Mouse (Mus musculus): ENCODE data around the gene Dkkl1. TPM values are rescaled to one million over a fixed set of nuclear protein-coding genes. Genes with fewer than 3 reads are reported as not detected.

Gene Dkkl1
- 1 to 10 TPM in 1 of 2 experiments, under 1 TPM in 1; 0.83 to 1.0 TPM for total RNA-seq (2023)

DNA sequence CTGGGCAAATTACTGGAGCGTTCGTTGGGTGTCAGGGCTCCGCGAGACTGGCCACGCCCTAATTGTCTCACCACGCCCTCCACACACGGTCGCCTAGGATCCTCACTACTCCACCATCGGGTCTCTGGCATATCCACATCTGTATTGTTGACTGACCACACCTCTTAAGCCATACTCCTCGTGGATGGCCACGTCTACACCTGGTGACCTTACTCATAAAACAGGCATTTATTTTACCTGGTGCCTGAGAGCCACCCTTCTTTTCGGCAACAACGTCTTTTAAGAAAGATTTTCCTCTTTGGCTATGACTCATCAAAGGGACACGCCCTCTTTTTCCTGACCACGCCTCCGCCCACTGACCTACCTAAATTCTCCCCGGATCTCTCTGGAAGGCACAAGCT lies at the start of gene Dkkl1:
Gene Dkkl1, minus strand, starts transcription at position 297 of the 401 bp plus-strand sequence.

DNA sequence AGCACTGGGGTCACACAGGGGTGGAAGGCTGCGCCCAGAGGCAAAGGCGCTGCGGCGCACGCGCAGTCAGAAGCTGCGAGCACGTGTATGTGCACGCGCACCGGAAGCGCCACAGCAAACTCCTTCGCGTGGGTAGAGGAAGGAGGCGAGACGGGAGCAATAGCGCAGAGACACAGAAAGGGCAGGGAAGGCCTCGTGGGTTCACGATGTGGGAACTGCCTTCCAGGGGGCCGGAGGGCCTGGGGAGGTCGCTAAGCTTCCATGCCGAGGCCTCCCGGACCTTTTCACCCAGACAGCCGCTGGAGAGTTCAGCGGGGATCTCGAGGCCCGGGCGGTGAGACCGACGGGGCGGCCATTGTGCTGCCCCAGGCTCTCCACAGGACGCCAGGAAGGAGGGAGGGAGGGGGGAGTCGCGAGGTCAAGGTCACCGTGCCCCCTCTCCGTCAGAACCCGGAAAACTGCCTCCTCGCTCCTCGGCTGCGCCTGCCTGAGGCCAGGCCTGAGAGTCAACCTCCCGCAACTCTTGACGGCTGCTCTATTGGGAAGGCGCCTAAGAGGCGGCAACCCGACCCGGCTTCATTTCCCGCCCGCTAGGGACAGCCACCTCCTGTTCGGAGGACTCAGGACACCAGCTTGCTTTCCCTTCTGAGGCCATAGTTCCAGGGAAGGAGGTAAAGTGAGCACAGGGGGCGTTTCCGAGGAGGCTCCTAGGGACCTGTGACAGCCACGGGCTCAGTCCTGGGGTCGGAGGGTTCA lies 28.9 kb upstream of the Dkkl1 start, which contains the start of gene Slc6a16:
Gene Slc6a16, plus strand, starts transcription at position 453 of the 756 bp plus-strand sequence.

DNA sequence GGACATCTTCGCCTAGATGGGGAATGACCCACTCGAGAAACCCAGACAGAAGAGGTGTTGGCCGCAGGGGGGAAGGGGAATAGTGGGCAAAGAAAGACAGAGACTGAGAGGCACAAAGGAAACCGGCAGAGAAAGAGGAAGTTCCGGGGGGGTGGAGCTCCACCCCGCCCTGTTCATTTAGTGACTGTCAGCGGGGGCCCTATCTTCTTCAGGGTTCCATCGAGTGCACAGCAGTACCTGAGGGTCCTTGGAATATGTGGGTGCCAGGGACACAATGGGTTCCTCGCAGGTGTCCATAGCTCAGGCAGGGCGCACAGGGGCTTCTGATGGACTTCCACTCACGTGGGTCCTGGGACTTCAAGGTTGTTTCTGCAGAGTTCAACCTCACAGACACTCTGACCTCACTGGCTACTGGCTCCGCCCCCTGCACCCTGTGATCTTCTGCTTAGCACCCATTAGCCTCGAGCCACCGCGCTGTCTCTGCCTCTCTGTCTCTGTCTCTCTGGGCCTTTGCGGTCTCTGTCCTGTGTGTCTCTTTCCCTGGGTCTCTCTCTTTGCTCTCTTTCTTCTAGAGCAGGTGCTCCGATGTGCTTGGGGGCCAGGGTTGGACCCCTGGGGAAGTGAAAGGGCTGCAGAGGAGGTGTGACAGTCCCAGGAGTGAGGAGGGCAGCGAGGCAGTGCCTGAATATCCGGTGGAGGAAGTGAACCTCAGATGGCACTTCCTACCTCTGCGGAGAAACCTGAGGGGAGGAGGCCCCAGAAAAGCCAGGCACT lies 27.0 kb upstream of the Dkkl1 start, which contains the start of gene Cd37:
Gene Cd37, minus strand, starts transcription at position 393 of the 774 bp plus-strand sequence.

DNA sequence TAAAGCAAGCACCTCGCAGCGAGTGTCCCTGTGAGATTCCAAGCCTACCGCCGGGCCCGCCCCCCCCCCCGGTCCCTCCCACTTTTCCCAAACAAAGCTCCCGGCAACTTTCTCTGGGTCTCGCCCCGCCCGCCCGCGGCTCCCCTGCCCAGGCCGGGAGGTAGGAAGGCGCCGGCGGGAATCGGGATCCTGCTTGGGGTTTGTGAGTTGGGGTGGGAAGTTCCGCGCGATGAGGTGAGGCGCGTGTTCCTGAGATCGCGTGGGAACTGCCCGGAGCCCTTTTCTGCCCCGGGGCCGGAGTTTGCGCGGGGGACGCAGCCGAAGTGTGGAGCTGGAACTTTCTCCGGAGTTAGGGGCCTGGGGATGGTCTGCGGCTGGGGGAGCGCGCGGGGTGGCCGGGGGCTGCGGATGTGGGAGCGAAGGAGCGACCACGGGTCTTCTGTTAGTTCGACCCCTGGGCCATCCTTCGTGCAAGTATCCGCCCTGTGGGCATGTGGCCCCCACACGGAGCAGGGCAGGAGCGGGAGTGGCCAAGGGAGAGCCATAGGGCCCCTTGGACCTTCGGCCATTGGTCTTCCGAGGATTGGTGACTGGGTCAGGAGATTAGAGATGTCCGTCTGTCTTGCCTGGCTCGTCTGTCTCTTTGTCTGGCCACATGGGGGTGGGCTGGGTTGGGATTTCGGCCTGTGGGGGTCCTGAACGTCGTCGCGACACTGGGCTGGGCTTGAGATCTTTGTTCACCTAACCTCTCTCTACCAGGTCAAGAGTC lies 3.9 kb upstream of the Dkkl1 start, which contains the start of gene Tead2:
Gene Tead2, plus strand, starts transcription at position 81 of the 769 bp plus-strand sequence.

DNA sequence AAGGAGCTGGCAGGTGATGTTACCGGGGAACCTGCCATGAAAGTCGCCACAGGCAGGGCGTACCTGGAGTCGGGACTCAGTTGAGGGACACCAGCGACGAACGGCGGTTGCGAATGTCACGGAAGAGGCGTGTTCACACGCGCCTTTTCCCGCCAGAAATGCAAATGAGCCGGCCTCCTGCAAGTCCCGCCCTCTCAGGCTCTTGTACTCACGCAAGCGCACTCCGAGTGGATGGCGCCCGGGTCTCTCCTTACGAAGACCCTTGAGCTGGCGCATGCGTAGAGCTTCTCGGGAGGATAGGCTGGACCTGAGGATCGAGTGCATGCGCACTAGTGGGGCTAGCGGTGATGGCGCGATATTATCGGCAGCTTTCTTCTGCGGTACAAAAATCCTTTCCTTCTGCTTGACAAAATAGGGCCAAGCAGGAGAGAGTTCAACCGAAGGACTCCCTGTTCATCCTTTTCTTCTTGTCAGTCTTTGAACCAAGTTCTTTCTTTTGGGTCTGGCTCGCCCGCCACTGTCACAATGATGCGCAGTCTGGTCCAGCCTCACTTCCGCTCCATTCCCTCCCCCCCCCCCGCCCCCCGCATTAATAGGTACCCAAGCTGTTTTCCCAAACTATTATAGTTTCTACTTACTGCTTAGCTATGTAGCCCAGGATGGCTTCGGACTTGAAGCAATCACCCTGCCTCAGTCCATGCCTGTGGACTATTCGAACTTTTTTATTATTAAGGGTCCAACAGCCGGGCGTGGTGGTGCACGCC lies 7.4 kb downstream of the Dkkl1 start, which contains the start of gene Ccdc155:
Gene Ccdc155, minus strand, starts transcription at position 513 of the 764 bp plus-strand sequence.

DNA sequence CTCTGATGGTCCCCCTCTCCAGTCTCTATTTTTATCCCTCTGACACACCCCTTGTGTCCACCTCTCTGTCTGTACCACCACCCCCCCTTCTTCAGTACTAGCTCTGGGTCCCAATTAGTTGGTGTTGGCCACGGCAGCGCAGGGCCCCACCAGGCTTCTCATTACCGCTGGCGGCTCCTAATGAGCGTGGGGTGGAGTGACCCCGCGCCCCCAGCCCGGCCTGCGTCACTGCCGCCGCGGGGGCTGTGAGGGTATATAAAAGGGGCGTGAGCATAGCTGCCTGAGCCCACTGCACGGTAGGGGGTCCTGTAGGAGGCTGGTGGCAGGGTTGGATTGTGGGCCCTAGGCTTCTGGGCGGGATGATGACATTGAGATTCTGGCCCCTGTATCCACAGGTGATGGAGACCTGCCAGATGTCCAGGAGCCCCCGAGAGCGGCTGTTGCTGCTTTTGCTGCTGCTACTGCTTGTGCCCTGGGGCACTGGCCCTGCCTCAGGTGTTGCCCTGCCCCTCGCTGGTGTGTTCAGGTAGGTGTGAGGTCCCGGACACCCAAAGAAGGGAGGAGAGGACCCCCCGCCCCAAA lies 31.0 kb downstream of the Dkkl1 start, which contains the start of gene Pth2:
Gene Pth2, plus strand, starts transcription at position 100 of the 582 bp plus-strand sequence.

DNA sequence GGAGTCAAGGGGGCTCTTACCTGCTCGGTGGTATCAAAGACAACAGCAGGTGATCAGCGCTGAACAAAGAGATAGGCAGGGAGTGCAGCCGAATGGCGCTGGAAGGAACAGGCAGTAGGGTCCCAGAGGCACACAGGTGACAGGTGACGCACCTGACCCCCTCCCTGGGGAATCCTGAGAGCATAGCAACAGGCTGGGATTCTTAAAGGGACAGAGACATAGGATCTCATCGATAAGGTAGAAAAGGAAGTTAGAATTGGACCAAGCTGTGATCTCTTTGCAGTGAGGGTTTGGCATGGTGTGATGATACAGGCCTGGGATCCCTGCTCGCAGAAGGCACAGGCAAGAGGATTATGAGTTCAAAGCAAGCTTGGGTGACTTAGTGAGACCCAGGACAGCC lies 32.5 kb downstream of the Dkkl1 start, which contains the start of gene Gfy:
Gene Gfy, minus strand, starts transcription at position 101 of the 400 bp plus-strand sequence.

DNA sequence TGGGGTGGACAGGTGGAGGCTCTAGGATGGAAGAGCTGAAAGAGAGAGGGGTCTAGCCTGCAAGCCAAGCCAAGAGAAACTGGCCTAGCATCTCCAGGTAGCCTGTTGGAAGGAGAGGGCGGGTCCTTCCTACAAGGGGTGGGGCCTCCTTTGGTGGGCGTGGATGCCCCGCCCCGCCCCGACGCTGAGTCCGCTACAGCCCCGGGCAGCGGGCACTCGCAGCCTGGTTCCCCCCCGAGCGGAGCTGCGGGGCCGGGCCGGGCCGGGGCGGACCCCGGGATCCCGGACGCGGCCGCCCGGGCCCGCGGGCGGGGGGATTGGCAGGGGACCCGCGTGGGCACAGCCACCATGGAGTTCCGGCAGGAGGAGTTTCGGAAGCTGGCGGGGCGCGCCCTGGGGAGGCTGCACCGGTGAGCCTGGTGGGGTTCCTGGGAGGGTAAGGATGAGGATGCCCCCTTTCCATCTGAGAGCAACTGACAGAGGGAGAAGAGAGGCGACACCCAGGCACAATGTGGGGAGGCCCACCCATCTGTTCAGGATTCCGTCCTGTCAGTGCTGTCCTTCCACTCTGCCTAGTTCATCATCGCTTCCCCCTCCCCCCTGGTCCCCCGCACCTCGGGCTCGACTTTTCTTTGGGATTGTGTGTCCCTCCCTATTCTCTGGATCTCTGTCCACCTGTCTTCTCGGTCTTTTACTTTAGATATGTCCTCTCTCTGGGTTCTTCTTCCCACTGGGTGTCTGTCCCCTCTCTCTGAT lies 48.0 kb downstream of the Dkkl1 start, which contains the start of gene Slc17a7:
Gene Slc17a7, plus strand, starts transcription at position 215 of the 756 bp plus-strand sequence.

Other genes starting within 250 kb of the Dkkl1 start
- gene Cpt1c, start 237.3 kb downstream of the Dkkl1 start, total RNA-seq (2023): under 1 TPM; 0.61 to 0.80 TPM
- gene Prmt1, start 225.6 kb downstream of the Dkkl1 start, total RNA-seq (2023): 100 to 1,000 TPM; 143 to 165 TPM
- gene Irf3, start 214.5 kb downstream of the Dkkl1 start, total RNA-seq (2023): 100 to 1,000 TPM; 138 to 172 TPM
- 10 to 100 TPM; 18.5 to 30.8 TPM for gene Bcl2l12, start 213.4 kb downstream of the Dkkl1 start, total RNA-seq (2023)
- gene Scaf1, start 195.8 kb downstream of the Dkkl1 start, total RNA-seq (2023): 10 to 100 TPM; 81.3 to 91.5 TPM
- gene Rras, start 194.2 kb downstream of the Dkkl1 start, total RNA-seq (2023): 10 to 100 TPM; 10.5 to 10.9 TPM
- gene Prr12, start 159.3 kb downstream of the Dkkl1 start, total RNA-seq (2023): 10 to 100 TPM; 76.8 to 78.7 TPM
- gene Nosip, start 149.7 kb downstream of the Dkkl1 start, total RNA-seq (2023): 10 to 100 TPM; 65.9 to 68.4 TPM
- gene Prrg2, start 149.5 kb downstream of the Dkkl1 start, total RNA-seq (2023): 1 to 10 TPM; 1.4 to 1.5 TPM
- 10 to 100 TPM; 16.3 to 23.6 TPM for gene Rcn3, start 119.9 kb downstream of the Dkkl1 start, total RNA-seq (2023)
- gene Fcgrt, start 108.3 kb downstream of the Dkkl1 start, total RNA-seq (2023): 10 to 100 TPM; 28.0 to 35.1 TPM
- gene Rps11, start 87.7 kb downstream of the Dkkl1 start, total RNA-seq (2023): 1,000 to 10,000 TPM; 3,284 to 3,343 TPM
- 1,000 to 10,000 TPM; 5,708 to 6,154 TPM for gene Rpl13a, start 83.4 kb downstream of the Dkkl1 start, total RNA-seq (2023)
- not detected for gene Gm45713, start 75.9 kb downstream of the Dkkl1 start, total RNA-seq (2023)
- 100 to 1,000 TPM; 236 to 250 TPM for gene Flt3l, start 75.7 kb downstream of the Dkkl1 start, total RNA-seq (2023)
- 10 to 100 TPM; 30.3 to 44.8 TPM for gene Pih1d1, start 57.8 kb downstream of the Dkkl1 start, total RNA-seq (2023)
- gene Aldh16a1, start 57.6 kb downstream of the Dkkl1 start, total RNA-seq (2023): 10 to 100 TPM; 55.0 to 58.1 TPM
- gene Slc17a7, start 48.2 kb downstream of the Dkkl1 start, total RNA-seq (2023): under 1 TPM in 1 of 2 experiments, not detected in 1; 0.30 TPM
- not detected for gene Gfy, start 32.6 kb downstream of the Dkkl1 start, total RNA-seq (2023)
- gene Pth2, start 31.2 kb downstream of the Dkkl1 start, total RNA-seq (2023): not detected
- not detected for gene Ccdc155, start 7.3 kb downstream of the Dkkl1 start, total RNA-seq (2023)
- not detected for gene Tead2, start 3.6 kb upstream of the Dkkl1 start, total RNA-seq (2023)
- gene Cd37, start 27.0 kb upstream of the Dkkl1 start, total RNA-seq (2023): 100 to 1,000 TPM; 270 to 288 TPM
- gene Slc6a16, start 28.9 kb upstream of the Dkkl1 start, total RNA-seq (2023): not detected
- not detected for gene Slc6a21, start 65.4 kb upstream of the Dkkl1 start, total RNA-seq (2023)
- 10 to 100 TPM; 11.4 to 15.3 TPM for gene Trpm4, start 121.6 kb upstream of the Dkkl1 start, total RNA-seq (2023)
- gene Hrc, start 123.1 kb upstream of the Dkkl1 start, total RNA-seq (2023): not detected
- gene Ppfia3, start 154.9 kb upstream of the Dkkl1 start, total RNA-seq (2023): under 1 TPM; 0.15 to 0.50 TPM
- 1 to 10 TPM; 3.0 to 3.6 TPM for gene Lin7b, start 158.4 kb upstream of the Dkkl1 start, total RNA-seq (2023)
- gene Snrnp70, start 183.6 kb upstream of the Dkkl1 start, total RNA-seq (2023): 100 to 1,000 TPM; 682 to 709 TPM
- gene Kcna7, start 193.5 kb upstream of the Dkkl1 start, total RNA-seq (2023): not detected
- gene Ntf5, start 201.5 kb upstream of the Dkkl1 start, total RNA-seq (2023): not detected
- gene Lhb, start 208.7 kb upstream of the Dkkl1 start, total RNA-seq (2023): not detected
- gene Gys1, start 222.7 kb upstream of the Dkkl1 start, total RNA-seq (2023): 1 to 10 TPM; 6.5 to 6.8 TPM
- 10 to 100 TPM; 48.6 to 51.6 TPM for gene Ruvbl2, start 225.9 kb upstream of the Dkkl1 start, total RNA-seq (2023)
- 100 to 1,000 TPM; 409 to 413 TPM for gene Ftl1, start 247.7 kb upstream of the Dkkl1 start, total RNA-seq (2023)

Measured in T-cell, adult 66 days (primary cell).